Mouse (Mus musculus): Measurements from ENCODE around the gene D030056L22Rik. TPM values are rescaled to one million over a fixed set of nuclear protein-coding genes. Genes with fewer than 3 reads are reported as not detected.

The D030056L22Rik gene
- total RNA-seq, 4 experiments from 2014 or later: 3.1 to 4.1 (median 3.3) TPM

DNA sequence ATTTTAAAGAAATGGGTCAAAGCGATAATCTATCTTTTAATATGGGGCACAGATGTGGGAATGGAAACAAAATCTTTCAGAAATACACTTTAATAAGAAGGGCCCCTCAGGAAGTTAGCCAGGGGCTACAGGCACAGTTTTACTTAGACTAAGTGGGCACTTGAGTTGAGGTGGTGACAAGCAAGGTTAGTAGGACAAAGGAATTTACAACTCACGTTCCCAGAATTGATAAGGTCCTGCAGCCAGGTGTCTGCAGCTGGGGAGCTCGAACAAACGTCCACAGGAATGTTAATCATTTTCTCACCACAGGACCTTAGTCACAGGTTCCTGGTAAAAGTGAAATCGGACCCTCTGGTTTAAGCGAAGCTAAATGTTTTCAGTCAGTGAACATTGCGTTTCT is 18.1 kb downstream of the D030056L22Rik start:
- DNase-seq (ENCODE audit: low spot score in 2 of 2): no peak

DNA sequence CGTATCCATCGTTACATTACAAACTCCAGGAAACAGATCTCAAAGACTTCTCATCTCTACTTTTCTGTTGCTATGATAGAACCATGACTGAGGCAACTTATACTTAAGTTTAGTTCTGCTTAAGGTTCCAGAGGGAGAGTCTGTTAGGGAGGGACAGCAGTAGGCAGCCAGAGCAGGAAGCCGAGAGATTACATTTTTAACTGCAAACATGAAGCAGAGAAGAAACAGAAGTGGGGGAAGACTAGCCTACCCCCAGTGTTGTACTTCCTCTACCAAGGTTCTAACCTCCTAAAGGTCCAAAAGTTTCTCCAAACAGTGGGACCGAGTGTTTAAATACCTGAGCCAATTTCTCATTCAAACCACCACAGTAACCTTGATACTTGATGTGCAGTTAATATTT is 22.9 kb downstream of the D030056L22Rik start:
- DNase-seq (ENCODE audit: low spot score in 2 of 2): no peak

DNA sequence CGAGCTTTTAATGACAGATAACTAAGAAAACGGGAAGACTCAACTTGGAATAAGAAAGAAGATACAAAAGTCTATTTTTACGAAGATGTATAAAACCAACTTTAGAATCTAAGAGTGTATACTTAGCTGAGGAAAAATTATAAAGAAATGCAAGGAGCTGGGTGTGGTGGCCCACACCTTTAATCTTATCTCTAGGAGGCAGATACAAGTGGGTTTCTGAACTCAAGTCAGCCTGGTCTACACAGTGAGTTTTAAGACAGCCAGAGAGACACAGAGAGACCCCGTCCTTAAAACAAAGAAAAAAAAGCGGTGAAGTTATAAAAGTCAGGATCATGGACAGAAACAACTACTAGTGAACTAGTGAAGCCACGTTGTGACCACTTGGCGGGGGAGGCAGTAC is 26.2 kb downstream of the D030056L22Rik start:
- DNase-seq (ENCODE audit: low spot score in 2 of 2): no peak

DNA sequence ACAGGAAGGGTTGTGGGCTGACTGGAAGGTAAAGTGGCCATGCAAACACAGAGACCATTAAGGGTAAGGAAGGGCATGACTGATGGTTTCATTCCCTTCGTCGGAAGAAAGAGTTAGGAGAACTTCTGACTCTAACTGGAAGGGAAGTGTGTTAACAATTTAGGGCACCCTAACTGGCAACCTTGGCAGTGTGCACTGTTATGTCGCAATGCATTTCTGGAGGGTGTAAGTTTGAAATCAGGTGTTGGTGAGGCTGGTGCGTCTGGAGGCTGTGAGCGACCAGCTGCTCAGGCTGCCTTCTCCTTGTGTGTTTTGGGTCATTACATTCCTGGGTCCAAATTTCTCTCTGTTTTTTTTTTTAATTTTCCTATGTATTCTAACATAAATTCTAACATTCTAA is 31.0 kb downstream of the D030056L22Rik start:
- DNase-seq (ENCODE audit: low spot score in 2 of 2): no peak

DNA sequence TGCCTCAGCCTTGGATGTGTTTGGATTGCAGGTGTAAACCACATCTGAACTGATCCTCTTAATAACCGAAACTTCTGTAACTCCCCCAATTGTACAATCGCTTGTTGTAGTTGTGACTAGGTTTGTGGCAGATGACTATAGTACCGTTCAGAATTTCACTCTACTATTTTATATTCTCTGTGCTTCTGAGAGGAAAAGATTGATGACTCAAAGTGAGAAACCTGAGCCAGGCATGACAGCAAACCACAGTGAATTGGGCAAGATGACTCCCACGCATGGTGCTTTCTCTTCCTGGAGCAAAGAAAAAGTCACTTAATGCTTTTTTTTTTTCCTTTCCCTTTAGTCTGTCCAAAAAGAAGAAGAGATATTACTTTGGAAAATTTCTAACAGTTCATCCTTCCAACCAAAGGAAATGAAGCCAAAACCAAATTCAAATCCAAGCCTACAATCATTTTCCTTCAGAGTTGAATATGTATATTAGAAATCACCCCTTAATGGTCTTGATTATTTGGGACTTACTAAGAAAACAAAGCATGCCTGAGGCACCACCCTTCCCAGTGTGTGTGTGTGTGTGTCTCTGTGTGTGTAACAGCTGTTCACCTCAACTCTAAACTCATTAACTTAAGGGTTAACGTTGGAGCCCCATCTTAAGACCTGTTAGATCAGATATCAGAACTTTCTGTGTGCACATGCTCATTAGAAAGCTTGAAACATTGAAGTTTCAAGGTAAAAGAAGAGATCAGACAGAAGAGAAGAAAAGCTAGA is 33.8 kb downstream of the D030056L22Rik start:
- no peak for DNase-seq (ENCODE audit: low spot score in 2 of 2)

DNA sequence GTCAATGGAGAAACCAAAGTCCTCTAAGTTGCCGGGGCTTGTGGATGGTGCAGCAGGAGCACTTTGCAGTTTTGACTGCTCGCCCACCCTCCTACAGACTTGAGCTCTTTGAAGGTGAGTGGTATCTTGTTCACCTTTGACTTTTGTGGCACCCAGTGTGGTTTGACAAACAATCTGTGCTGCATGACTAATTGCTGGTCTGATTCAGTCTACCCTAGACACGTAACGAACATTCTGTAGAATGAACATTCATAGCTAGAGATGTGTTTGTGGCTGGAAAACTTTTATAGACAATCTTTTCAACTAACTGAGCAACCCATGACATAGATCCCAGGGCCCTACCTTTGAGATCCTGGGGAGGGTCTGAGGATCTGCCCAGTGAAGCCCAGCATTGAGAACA is 34.4 kb downstream of the D030056L22Rik start:
- no peak for DNase-seq (ENCODE audit: low spot score in 2 of 2)

DNA sequence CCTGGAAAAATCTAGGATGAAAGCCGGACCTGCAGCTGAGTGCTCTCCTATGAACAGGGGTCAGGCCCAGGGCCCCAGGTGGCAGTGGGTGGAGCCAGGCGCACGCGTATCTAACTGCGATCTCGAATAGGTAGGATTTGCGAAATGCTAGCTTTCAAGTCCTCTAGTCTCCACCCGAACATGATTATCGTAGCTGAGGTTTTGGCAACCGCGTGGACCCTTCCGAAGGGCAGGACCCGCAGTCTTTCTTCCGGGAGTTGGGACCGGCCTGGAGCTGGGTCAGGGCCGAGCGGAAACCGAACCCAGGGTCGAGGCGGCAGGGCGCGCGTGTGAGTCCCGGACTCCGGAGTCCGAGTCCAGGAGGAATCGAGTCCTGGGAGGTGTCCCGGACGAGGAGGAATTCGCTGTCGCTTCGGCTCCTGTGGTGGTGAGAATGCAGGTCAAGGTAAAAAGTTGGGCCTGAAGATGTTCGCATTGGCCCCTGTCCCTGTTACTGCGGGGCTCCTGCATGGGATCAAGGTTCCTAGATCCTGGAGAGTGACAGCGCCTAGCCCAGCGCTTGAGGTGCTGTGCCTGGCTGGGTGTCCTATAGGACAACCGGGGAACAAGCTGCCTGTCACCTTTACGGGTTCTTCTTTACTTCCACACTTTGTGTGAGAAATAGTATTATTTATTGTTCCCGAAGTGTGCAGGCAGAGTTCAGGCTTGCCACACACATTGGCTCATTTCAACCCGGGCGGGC is 36.8 kb downstream of the D030056L22Rik start, which contains the start of gene Trpm6:
Gene Trpm6 (plus strand): TSS at position 386 of the 742 bp plus-strand sequence.
- no peak for DNase-seq (ENCODE audit: low spot score in 2 of 2)

DNA sequence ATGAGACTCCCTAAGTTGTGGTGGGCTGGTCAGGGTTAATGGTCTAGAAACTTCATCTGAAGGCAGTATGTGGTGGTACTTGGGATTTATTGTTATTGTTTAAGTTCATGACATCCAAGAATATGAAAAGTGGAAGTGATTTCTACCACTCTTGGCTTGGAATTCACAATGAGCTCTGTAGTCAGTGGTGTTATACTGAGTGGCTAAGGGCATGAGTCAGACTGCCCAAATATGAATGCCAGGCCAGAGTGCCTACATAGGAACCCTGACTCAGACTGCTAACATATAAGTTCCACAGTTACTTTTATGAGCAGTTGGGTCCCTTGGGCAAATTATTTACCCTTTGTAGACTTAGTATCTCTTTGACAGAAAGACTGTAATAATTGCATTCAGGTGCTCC is 44.2 kb downstream of the D030056L22Rik start:
- DNase-seq (ENCODE audit: low spot score in 2 of 2): no peak

DNA sequence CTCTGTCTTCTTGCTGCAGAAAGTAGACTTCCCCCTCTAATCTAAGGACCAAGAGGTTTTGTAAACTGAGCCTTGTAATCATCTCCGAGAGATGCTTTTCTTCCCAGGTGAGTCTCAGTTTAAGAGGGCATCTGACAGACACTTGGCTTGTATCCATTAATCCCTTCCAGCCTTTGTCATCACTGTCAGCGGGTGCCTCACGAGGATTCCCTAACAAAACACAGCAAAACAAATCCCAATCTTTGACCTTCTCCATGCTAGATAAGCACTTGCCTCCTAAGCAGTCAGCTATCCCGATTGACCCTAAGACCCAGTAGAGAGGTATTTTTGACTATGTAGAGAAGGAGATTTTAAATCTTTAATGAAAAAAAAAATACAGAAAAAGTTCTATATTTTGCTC is 44.7 kb downstream of the D030056L22Rik start:
- no peak for DNase-seq (ENCODE audit: low spot score in 2 of 2)

DNA sequence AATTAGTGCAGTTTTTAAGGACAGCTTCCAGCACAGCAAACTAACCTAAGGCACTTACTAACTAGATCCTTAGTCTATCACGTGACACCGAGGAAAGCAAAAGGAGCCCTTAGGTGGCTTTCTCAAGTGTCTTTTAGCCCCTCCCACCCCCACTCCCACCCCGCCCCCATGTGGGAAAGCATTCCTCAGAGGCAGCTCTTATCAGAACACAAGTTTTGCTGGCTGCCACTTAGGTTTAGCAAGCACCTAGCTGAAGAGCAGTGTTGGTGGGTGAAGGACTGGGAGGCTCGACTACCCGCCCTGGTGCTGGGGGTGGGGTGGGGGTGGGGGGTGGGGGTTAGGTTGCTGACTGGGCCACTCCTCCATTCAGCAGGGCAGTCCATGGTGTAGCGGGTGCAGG is 45.3 kb downstream of the D030056L22Rik start:
- no peak for DNase-seq (ENCODE audit: low spot score in 2 of 2)

DNA sequence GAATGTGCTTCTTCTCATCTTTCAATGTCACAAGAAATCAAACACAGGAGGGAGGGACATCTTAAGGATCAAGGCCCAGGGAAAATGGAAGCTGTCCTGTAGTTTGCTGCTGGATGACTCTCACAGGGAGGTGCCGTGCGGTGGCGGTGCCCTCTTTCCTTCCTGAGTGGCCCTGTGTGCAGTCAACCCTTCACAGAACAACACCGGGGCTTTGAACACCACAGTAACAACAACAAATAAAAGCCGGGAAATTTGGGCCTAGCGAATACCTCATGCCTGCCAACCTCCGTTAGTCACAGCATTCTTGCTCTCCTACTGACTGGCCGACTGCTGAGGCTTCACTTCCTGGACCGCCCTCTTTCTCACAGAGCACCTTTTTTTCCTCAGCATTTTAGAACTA is 45.9 kb downstream of the D030056L22Rik start:
- no peak for DNase-seq (ENCODE audit: low spot score in 2 of 2)

DNA sequence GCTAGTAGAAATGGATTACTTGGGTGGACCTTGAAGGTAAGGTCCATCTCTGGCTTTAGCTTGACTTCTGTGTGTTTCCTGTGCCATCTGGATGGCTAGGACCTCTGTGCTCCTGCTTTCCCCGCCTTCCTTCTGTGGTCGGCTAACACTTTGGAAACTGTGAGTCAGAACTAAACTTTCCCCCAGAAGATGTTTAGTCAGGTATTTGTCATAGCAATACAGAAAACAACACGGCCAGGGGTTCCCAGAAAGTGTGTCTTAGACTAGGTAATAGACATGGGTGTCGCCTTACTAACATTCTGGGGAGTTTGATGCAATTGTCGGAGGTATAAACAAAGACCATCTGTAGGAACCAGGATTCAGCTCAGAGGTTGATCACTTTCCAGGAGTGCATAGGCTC is 53.4 kb downstream of the D030056L22Rik start:
- DNase-seq (ENCODE audit: low spot score in 2 of 2): no peak

Other genes starting within 250 kb of the D030056L22Rik start
- 10 to 100 TPM; 22.1 to 28.5 (median 25.5) TPM for gene Ostf1, start 81.4 kb upstream of the D030056L22Rik start, total RNA-seq (2022)
- gene Nmrk1, start 81.2 kb upstream of the D030056L22Rik start, total RNA-seq (2022): 1 to 10 TPM; 3.0 to 4.8 (median 3.6) TPM
- 100 to 1,000 TPM; 103 to 147 (median 134) TPM for gene Carnmt1, start 42.4 kb upstream of the D030056L22Rik start, total RNA-seq (2022)
- under 1 TPM in 2 of 4 experiments, not detected in 2; 0.07 to 0.11 TPM for gene Trpm6, start 36.8 kb downstream of the D030056L22Rik start, total RNA-seq (2022)

All from gastrocnemius, adult 8-10 months (tissue).